Mouse (Mus musculus) olfactory bulb, adult 2 months (tissue): ENCODE data around the gene Uroc1. TPM values are rescaled to one million over a fixed set of nuclear protein-coding genes. Genes with fewer than 3 reads are reported as not detected.

ENCODE experiments used
- H3K27ac ChIP-seq: fragments of 200-500 bp; 2 replicates; pipeline ENCODE4 v1.5.1; 2012; ENCODE audit warnings: low read depth, low read length; ENCODE audit not compliant: insufficient read depth
- H3K4me1 ChIP-seq: fragments of 200-500 bp; 2 replicates; pipeline ENCODE4 v1.6.1; 2012; ENCODE audit warnings: low read length; ENCODE audit not compliant: control insufficient read depth, insufficient read depth
- H3K4me3 ChIP-seq: fragments of 200-500 bp; 2 replicates; pipeline ENCODE4 v1.5.1; 2012; ENCODE audit warnings: mild to moderate bottlenecking, low read depth, low read length, moderate library complexity; ENCODE audit not compliant: insufficient read depth
- CTCF ChIP-seq: fragments of 200-500 bp; IDR thresholded peaks from 2 replicates; pipeline ENCODE4 v1.5.1; 2012; ENCODE audit warnings: low read depth, mild to moderate bottlenecking, low read length, moderate library complexity; ENCODE audit not compliant: insufficient read depth
- POLR2A ChIP-seq: fragments of 200-500 bp; IDR thresholded peaks from 2 replicates; pipeline ENCODE4 v1.6.1; 2012; ENCODE audit warnings: mild to moderate bottlenecking, low read depth, low read length, moderate library complexity; ENCODE audit not compliant: insufficient read depth
- WGBS: fragments of 180-500 bp; shearing (Covaris S2); methylation state at CpG from one replicate; pipeline ENCODE4 v1.1.7; 2018; 5-methylcytosine and 5-hydroxymethylcytosine counted together
- polyA plus RNA-seq: library from polyadenylated mRNA; stranded (reverse); fragments of >200 nt; gene quantifications from 2 replicates; pipeline ENCODE4 v1.2.4, GENCODE M21; 2012; ENCODE audit warnings: low replicate concordance; ENCODE audit not compliant: missing spikeins, insufficient read depth, insufficient read length

Gene Uroc1
- polyA plus RNA-seq, result not detected in 2 replicates

GRCm38 (mm10) chr6:90332561-90333425 lies at the start of gene Uroc1:
Gene Uroc1 (plus strand): TSS chr6:90333284.
- no peak within 1 kb of the TSS for H3K4me3 ChIP-seq
- 90% methylated on average over 7 of the region's 7 CpGs for WGBS
- H3K4me1 ChIP-seq, result no peaks in the 10 kb centered on the region
- no peak for TF ChIP-seq CTCF
- TF ChIP-seq POLR2A, result no peak
- no peak within 1 kb of the TSS for H3K27ac ChIP-seq

- WGBS, result 53% methylated on average over 12 of the region's 12 CpGs
- no peaks in the 10 kb centered on the region for H3K4me1 ChIP-seq
- no peak overlapping the region for H3K27ac ChIP-seq
- no peak overlapping the region for H3K4me3 ChIP-seq
- TF ChIP-seq POLR2A (no peak), CTCF (no peak)
Observed at GRCm38 (mm10) chr6:90288265-90288664, 44.8 kb upstream of the Uroc1 start.

- 95% methylated on average over 1 of the region's 1 CpGs for WGBS
- H3K4me3 ChIP-seq, result no peak within 1 kb of the TSS
- TF ChIP-seq POLR2A (no peak), CTCF (no peak)
- no peaks in the 10 kb centered on the region for H3K4me1 ChIP-seq
- no peak within 1 kb of the TSS for H3K27ac ChIP-seq
Observed at GRCm38 (mm10) chr6:90300919-90301318, 32.2 kb upstream of the Uroc1 start, which contains the start of gene BC048671. Gene BC048671 (plus strand): TSS chr6:90301219.

GRCm38 (mm10) chr6:90306315-90306975 lies 26.6 kb upstream of the Uroc1 start:
- no peaks in the 10 kb centered on the region for H3K4me1 ChIP-seq
- TF ChIP-seq CTCF, result no peak
- no peak for TF ChIP-seq POLR2A
- WGBS, result 89% methylated on average over 6 of the region's 6 CpGs
- H3K27ac ChIP-seq, result no peak overlapping the region
- no peak overlapping the region for H3K4me3 ChIP-seq

- no peak overlapping the region for H3K4me3 ChIP-seq
- 91% methylated on average over 87 of the region's 87 CpGs for WGBS
- TF ChIP-seq POLR2A (no peak), CTCF (no peak)
- no peaks in the 10 kb centered on the region for H3K4me1 ChIP-seq
- no peak overlapping the region for H3K27ac ChIP-seq
Observed at GRCm38 (mm10) chr6:90308839-90309778, 24.0 kb upstream of the Uroc1 start.

- Histone ChIP-seq H3K27ac (no peak overlapping the region), H3K4me3 (no peak overlapping the region), H3K4me1 (peaks cover 5% of the 10 kb centered on the region; the same call in 1 of the 2 replicates)
- TF ChIP-seq CTCF (no peak), POLR2A (no peak)
- 89% methylated on average over 5 of the region's 5 CpGs for WGBS
Observed at GRCm38 (mm10) chr6:90315961-90316360, 17.1 kb upstream of the Uroc1 start.

GRCm38 (mm10) chr6:90317510-90318258 lies 15.4 kb upstream of the Uroc1 start:
- Histone ChIP-seq H3K4me1 (peaks cover 5% of the 10 kb centered on the region; the same call in 1 of the 2 replicates), H3K27ac (no peak overlapping the region), H3K4me3 (no peak overlapping the region)
- TF ChIP-seq CTCF (no peak), POLR2A (no peak)
- WGBS, result 82% methylated on average over 2 of the region's 2 CpGs

- 92% methylated on average over 2 of the region's 2 CpGs for WGBS
- TF ChIP-seq CTCF (no peak), POLR2A (no peak)
- H3K4me3 ChIP-seq, result no peak overlapping the region
- H3K4me1 ChIP-seq, result peaks cover 5% of the 10 kb centered on the region; the same call in 1 of the 2 replicates
- H3K27ac ChIP-seq, result no peak overlapping the region
Observed at GRCm38 (mm10) chr6:90319019-90319418, 14.1 kb upstream of the Uroc1 start.
